Mouse (Mus musculus): ENCODE results near the gene Gpr132. TPM values are rescaled to one million over a fixed set of nuclear protein-coding genes. Genes with fewer than 3 reads are reported as not detected.

Gene Gpr132
- polyA plus RNA-seq, 1 experiment from 2014 or later, result not detected

- H3K27me3 ChIP-seq, result no peaks in the 10 kb centered on the region
Measured at GRCm38 (mm10) chr12:112877073-112877576, 9.1 kb upstream of the Gpr132 start.

GRCm38 (mm10) chr12:112876332-112877072 is 8.5 kb upstream of the Gpr132 start:
- CTCF ChIA-PET, result interaction anchor here (1.2 to 1.9 kb wide), 5 partner anchors 15 to 82 kb away, joined by 3 to 7 read pairs (median 3); no protein-coding TSS in a partner anchor
- in situ Hi-C loops (cut with MboI; ENCODE audit: low pct_unique_long_range_greater_than_20kb), result no loop called here

More at GRCm38 (mm10) chr12:112877073-112877576, 9.1 kb upstream of the Gpr132 start:
- CTCF ChIA-PET, result interaction anchor here (1.0 to 1.9 kb wide), 2 partner anchors 80 to 81 kb away, joined by 3 to 7 read pairs; no protein-coding TSS in a partner anchor
- TF ChIP-seq CTCF (IDR thresholded peaks at IDR 0.05), result no peak
- in situ Hi-C loops (cut with MboI; ENCODE audit: low pct_unique_long_range_greater_than_20kb), result no loop called here
- ATAC-seq (no peak), DNase-seq (ENCODE audit: low read depth, low spot score) (no peak)
- POLR2A ChIA-PET, result no interaction called here

GRCm38 (mm10) chr12:112875225-112876013 is 7.4 kb upstream of the Gpr132 start:
- ATAC-seq, result peak; percentile 65
- in situ Hi-C loops (cut with MboI; ENCODE audit: low pct_unique_long_range_greater_than_20kb), result no loop called here
- no peak for TF ChIP-seq CTCF (IDR thresholded peaks at IDR 0.05)
- POLR2A ChIA-PET, result no interaction called here
- CTCF ChIA-PET, result interaction anchor here (0.6 to 1.9 kb wide), 8 partner anchors 16 to 145 kb away, joined by 3 to 7 read pairs (median 3); partner anchors contain the start of gene Nudt14
- DNase-seq (ENCODE audit: low read depth, low spot score), result no peak
- H3K27me3 ChIP-seq, result no peaks in the 10 kb centered on the region

More at GRCm38 (mm10) chr12:112876332-112877072, 8.5 kb upstream of the Gpr132 start:
- H3K27me3 ChIP-seq, result no peaks in the 10 kb centered on the region
- DNase-seq (ENCODE audit: low read depth, low spot score) (no peak), ATAC-seq (no peak)
- POLR2A ChIA-PET, result no interaction called here
- no peak for TF ChIP-seq CTCF (IDR thresholded peaks at IDR 0.05)

GRCm38 (mm10) chr12:112874199-112874598 is 6.2 kb upstream of the Gpr132 start:
- no peak for TF ChIP-seq CTCF (IDR thresholded peaks at IDR 0.05)
- ATAC-seq (no peak), DNase-seq (ENCODE audit: low read depth, low spot score) (no peak)
- H3K27me3 ChIP-seq, result no peaks in the 10 kb centered on the region
- CTCF ChIA-PET, result no interaction called here
- POLR2A ChIA-PET, result no interaction called here
- in situ Hi-C loops (cut with MboI; ENCODE audit: low pct_unique_long_range_greater_than_20kb), result no loop called here

- H3K27me3 ChIP-seq, result no peaks in the 10 kb centered on the region
- in situ Hi-C loops (cut with MboI; ENCODE audit: low pct_unique_long_range_greater_than_20kb), result no loop called here
- POLR2A ChIA-PET, result no interaction called here
- ATAC-seq, result peak; percentile 41
- no peak for DNase-seq (ENCODE audit: low read depth, low spot score)
- CTCF ChIA-PET, result interaction anchor here (0.8 to 1.1 kb wide), 3 partner anchors 24 to 106 kb away, joined by 3 to 4 read pairs (median 3); no protein-coding TSS in a partner anchor
- no peak for TF ChIP-seq CTCF (IDR thresholded peaks at IDR 0.05)
Measured at GRCm38 (mm10) chr12:112873452-112874190, 5.6 kb upstream of the Gpr132 start.

- ChIA-PET CTCF (interaction anchor here (0.8 to 1.1 kb wide), 3 partner anchors 24 to 107 kb away, joined by 3 to 4 read pairs (median 3); no protein-coding TSS in a partner anchor), POLR2A (no interaction called here)
- no peak for TF ChIP-seq CTCF (IDR thresholded peaks at IDR 0.05)
- no peaks in the 10 kb centered on the region for H3K27me3 ChIP-seq
- no peak for DNase-seq (ENCODE audit: low read depth, low spot score)
- no peak for ATAC-seq
- in situ Hi-C loops (cut with MboI; ENCODE audit: low pct_unique_long_range_greater_than_20kb), result no loop called here
Measured at GRCm38 (mm10) chr12:112872991-112873390, 5.0 kb upstream of the Gpr132 start.

- ChIA-PET POLR2A (no interaction called here), CTCF (interaction anchor here (1.3 kb wide), 1 partner anchor 76 kb away, joined by 4 read pairs; no protein-coding TSS in a partner anchor)
- H3K27me3 ChIP-seq, result no peaks in the 10 kb centered on the region
- ATAC-seq (no peak), DNase-seq (ENCODE audit: low read depth, low spot score) (no peak)
- TF ChIP-seq CTCF (IDR thresholded peaks at IDR 0.05), result no peak
- in situ Hi-C loops (cut with MboI; ENCODE audit: low pct_unique_long_range_greater_than_20kb), result no loop called here
Measured at GRCm38 (mm10) chr12:112871272-112871671, 3.2 kb upstream of the Gpr132 start.

GRCm38 (mm10) chr12:112870775-112871174 is 2.7 kb upstream of the Gpr132 start:
- no peaks in the 10 kb centered on the region for H3K27me3 ChIP-seq
- ChIA-PET CTCF (interaction anchor here (1.3 kb wide), 1 partner anchor 76 kb away, joined by 4 read pairs; no protein-coding TSS in a partner anchor), POLR2A (no interaction called here)
- in situ Hi-C loops (cut with MboI; ENCODE audit: low pct_unique_long_range_greater_than_20kb), result no loop called here
- TF ChIP-seq CTCF (IDR thresholded peaks at IDR 0.05), result no peak
- no peak for DNase-seq (ENCODE audit: low read depth, low spot score)
- ATAC-seq, result no peak

GRCm38 (mm10) chr12:112869783-112870204 is 1.8 kb upstream of the Gpr132 start:
- in situ Hi-C loops (cut with MboI; ENCODE audit: low pct_unique_long_range_greater_than_20kb), result no loop called here
- ChIA-PET POLR2A (no interaction called here), CTCF (no interaction called here)
- no peaks in the 10 kb centered on the region for H3K27me3 ChIP-seq
- no peak for DNase-seq (ENCODE audit: low read depth, low spot score)
- TF ChIP-seq CTCF (IDR thresholded peaks at IDR 0.05), result no peak
- no peak for ATAC-seq

GRCm38 (mm10) chr12:112867106-112867674 is 838 bp downstream of the Gpr132 start:
- no peak for TF ChIP-seq CTCF (IDR thresholded peaks at IDR 0.05)
- CTCF ChIA-PET, result no interaction called here
- DNase-seq (ENCODE audit: low read depth, low spot score) (no peak), ATAC-seq (no peak)
- POLR2A ChIA-PET, result no interaction called here
- no peaks in the 10 kb centered on the region for H3K27me3 ChIP-seq
- in situ Hi-C loops (cut with MboI; ENCODE audit: low pct_unique_long_range_greater_than_20kb), result no loop called here

All from Patski (cell line).